Mouse (Mus musculus) CH12.LX (cell line): Measurements from ENCODE around the gene Fzd10. TPM values are rescaled to one million over a fixed set of nuclear protein-coding genes. Genes with fewer than 3 reads are reported as not detected.

Experiments
- DNase-seq: peaks from one replicate; pipeline ENCODE4 v3.0.0-alpha.2; 2013; ENCODE audit errors: extremely low read depth
- H3K27ac ChIP-seq: 2 replicates; pipeline ENCODE4 v1.5.1; 2012; ENCODE audit warnings: low read depth, mild to moderate bottlenecking, control low read depth, moderate library complexity; ENCODE audit not compliant: insufficient read depth
- H3K27me3 ChIP-seq: replicated peaks from 2 replicates; pipeline ENCODE3; 2012; ENCODE audit warnings: inconsistent platforms
- H3K36me3 ChIP-seq, 2 experiments: replicated peaks in 1 of 2; 2 replicates each; pipeline versions ENCODE3 to v1.6.1; 2012; ENCODE audit warnings: inconsistent platforms in 1 of 2, low read length in 1 of 2, mild to moderate bottlenecking in 1 of 2, mixed read lengths in 1 of 2, moderate library complexity in 1 of 2; ENCODE audit not compliant: control insufficient read depth in 1 of 2, insufficient read depth in 1 of 2
- H3K4me1 ChIP-seq, 2 experiments: 2 replicates each; pipeline ENCODE4 v1.6.1; 2012; ENCODE audit warnings: inconsistent platforms in 1 of 2, moderate library complexity in 1 of 2; ENCODE audit not compliant: insufficient read depth in 2 of 2, control insufficient read depth in 1 of 2
- H3K4me2 ChIP-seq: 2 replicates; pipeline ENCODE4 v1.6.1; 2012; ENCODE audit warnings: low read depth, mild to moderate bottlenecking, control low read depth; ENCODE audit not compliant: poor library complexity, insufficient read depth, severe bottlenecking
- H3K4me3 ChIP-seq, 3 experiments: fragments of 150-350 bp in 1 of 3; sonication (generic) in 1 of 3; replicated peaks in 1 of 3; 2 replicates each; pipeline versions ENCODE3 to v1.5.1; 2011 to 2012; ENCODE audit warnings: low read depth in 2 of 3, low read length in 2 of 3, mild to moderate bottlenecking in 2 of 3, moderate library complexity in 2 of 3, control low read depth in 1 of 3, improper control_type of control experiment in 1 of 3, inconsistent platforms in 1 of 3, mixed read lengths in 1 of 3; ENCODE audit not compliant: poor library complexity in 1 of 3
- H3K79me2 ChIP-seq: replicated peaks from 2 replicates; pipeline ENCODE4 v1.6.1; 2012; ENCODE audit warnings: mild to moderate bottlenecking, moderate library complexity; ENCODE audit not compliant: control insufficient read depth, poor library complexity, insufficient read depth, severe bottlenecking; ENCODE audit errors: extremely low read depth
- H3K9ac ChIP-seq: 2 replicates; pipeline ENCODE4 v1.6.1; 2012; ENCODE audit warnings: low read depth, mild to moderate bottlenecking, control low read depth, moderate library complexity; ENCODE audit not compliant: insufficient read depth
- H3K9me3 ChIP-seq: replicated peaks from 2 replicates; pipeline ENCODE3; 2012; ENCODE audit warnings: low read length, inconsistent platforms, mixed read lengths
- BHLHE40 ChIP-seq: IDR thresholded peaks from 2 replicates; pipeline ENCODE4 v1.6.1; 2011; ENCODE audit warnings: mild to moderate bottlenecking, low read depth, low read length, improper control_type of control experiment
- CHD2 ChIP-seq: IDR thresholded peaks from 2 replicates; pipeline ENCODE4 v1.6.1; 2011; ENCODE audit warnings: low read length, improper control_type of control experiment
- ETS1 ChIP-seq: conservative IDR thresholded peaks from 2 replicates; pipeline ENCODE4 v1.6.1; 2012; ENCODE audit warnings: low read depth, mild to moderate bottlenecking, inconsistent platforms, low read length, improper control_type of control experiment, moderate library complexity
- GABPA ChIP-seq: IDR thresholded peaks from 2 replicates; pipeline ENCODE4 v1.6.1; 2012; ENCODE audit warnings: low read depth, low read length, improper control_type of control experiment, inconsistent platforms; ENCODE audit not compliant: insufficient replicate concordance
- IRF4 ChIP-seq: IDR thresholded peaks from 2 replicates; pipeline ENCODE4 v1.6.1; 2014; ENCODE audit warnings: low read depth, mild to moderate bottlenecking, inconsistent platforms, low read length, improper control_type of control experiment
- JUN ChIP-seq: IDR thresholded peaks from 2 replicates; pipeline ENCODE4 v1.6.1; 2011; ENCODE audit warnings: low read depth, mild to moderate bottlenecking, low read length, improper control_type of control experiment, moderate library complexity; ENCODE audit not compliant: insufficient read depth
- KAT2A ChIP-seq: IDR thresholded peaks from 2 replicates; pipeline ENCODE4 v1.6.1; 2012; ENCODE audit warnings: low read length, improper control_type of control experiment, inconsistent platforms; ENCODE audit not compliant: insufficient replicate concordance
- MAX ChIP-seq: IDR thresholded peaks from 2 replicates; pipeline ENCODE4 v1.6.1; 2011; ENCODE audit warnings: low read length, improper control_type of control experiment
- MEF2A ChIP-seq: IDR thresholded peaks from 2 replicates; pipeline ENCODE4 v1.6.1; 2014; ENCODE audit warnings: low read depth, mild to moderate bottlenecking, inconsistent platforms, low read length, improper control_type of control experiment, borderline replicate concordance
- MXI1 ChIP-seq: IDR thresholded peaks from 2 replicates; pipeline ENCODE4 v1.6.1; 2011; ENCODE audit warnings: mild to moderate bottlenecking, low read depth, low read length, improper control_type of control experiment
- NRF1 ChIP-seq: IDR thresholded peaks from 2 replicates; pipeline ENCODE4 v1.6.1; 2014; ENCODE audit warnings: low read depth, mild to moderate bottlenecking, inconsistent platforms, low read length, improper control_type of control experiment, moderate library complexity
- POLR2AphosphoS2 ChIP-seq: IDR thresholded peaks from 2 replicates; pipeline ENCODE4 v1.6.1; 2011; ENCODE audit warnings: low read depth, low read length, improper control_type of control experiment
- RAD21 ChIP-seq: IDR thresholded peaks from 2 replicates; pipeline ENCODE4 v1.6.1; 2011; ENCODE audit warnings: low read depth, mild to moderate bottlenecking, low read length, improper control_type of control experiment, moderate library complexity
- SIN3A ChIP-seq: IDR thresholded peaks from 2 replicates; pipeline ENCODE4 v1.6.1; 2012; ENCODE audit warnings: low read length, improper control_type of control experiment, inconsistent platforms
- TCF12 ChIP-seq: IDR thresholded peaks from 2 replicates; pipeline ENCODE4 v1.6.1; 2014; ENCODE audit warnings: low read depth, mild to moderate bottlenecking, inconsistent platforms, low read length, improper control_type of control experiment
- ZC3H11A ChIP-seq: IDR thresholded peaks from 2 replicates; pipeline ENCODE4 v1.6.1; 2012; ENCODE audit warnings: low read depth, mild to moderate bottlenecking, inconsistent platforms, low read length, improper control_type of control experiment
- ZKSCAN1 ChIP-seq: IDR thresholded peaks from 2 replicates; pipeline ENCODE4 v1.6.1; 2012; ENCODE audit warnings: low read depth, inconsistent platforms, low read length, improper control_type of control experiment, borderline replicate concordance
- ZMIZ1 ChIP-seq: IDR thresholded peaks from 2 replicates; pipeline ENCODE4 v1.6.1; 2012; ENCODE audit warnings: low read depth, mild to moderate bottlenecking, inconsistent platforms, low read length, improper control_type of control experiment
- dilution Hi-C: fragments of 300-500 bp; cut with MboI; formaldehyde crosslinking; loops from 2 replicates; pipeline ENCODE4 v1.14.3; 2020; ENCODE audit warnings: low sequenced_read_pairs; ENCODE audit not compliant: extremely low pct_unique_long_range_greater_than_20kb, extremely low pct_ligation_motif_present
- in situ Hi-C: fragments of 300-500 bp; cut with MboI; formaldehyde crosslinking; loops from 3 replicates; pipeline ENCODE4 v1.14.3; 2019; ENCODE audit warnings: low sequenced_read_pairs, low pct_ligation_motif_present, low pct_unique_long_range_greater_than_20kb, mixed read lengths
- polyA plus RNA-seq: library from polyadenylated mRNA; unstranded; fragments of >175 nt; gene quantifications from 2 replicates; pipeline ENCODE4 v1.2.1, GENCODE M21; 2012; ENCODE audit warnings: low read depth; ENCODE audit not compliant: insufficient read length
- total RNA-seq, 2 experiments: library from RNA; depleted of rRNA; stranded (reverse); fragments of 300-350 nt in 1 of 2; fragments of >200 nt in 1 of 2; gene quantifications; 2 replicates each; pipeline ENCODE4 v1.2.3; 2012 to 2014

Gene Fzd10
- total and polyA plus RNA-seq, 3 experiments = not detected

DNA sequence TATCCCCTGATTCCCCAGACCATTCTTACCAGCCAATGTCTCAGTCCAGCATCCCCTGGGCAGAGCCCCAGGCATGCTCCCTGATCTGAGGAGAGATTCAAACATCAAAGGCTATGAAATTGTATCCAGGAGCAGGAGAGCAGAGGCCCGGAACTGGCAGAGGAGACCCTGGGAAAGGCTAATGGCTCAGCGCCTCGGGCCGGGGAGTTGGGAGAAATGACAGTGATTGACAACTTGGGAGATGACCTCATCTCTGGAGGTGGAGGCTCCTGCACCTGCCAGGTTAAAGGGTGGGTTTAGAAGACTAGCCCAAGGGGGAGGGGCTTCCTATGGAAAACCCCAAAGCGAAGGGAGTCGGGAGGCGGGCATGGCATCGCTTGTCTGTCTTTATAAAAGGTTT is 45.1 kb downstream of the Fzd10 start:
- H3K27ac ChIP-seq = no peak overlapping the region
- no peaks in the 10 kb centered on the region for H3K27me3 ChIP-seq
- H3K9me3 ChIP-seq = peaks cover 96% of the 10 kb centered on the region
- no peaks in the 10 kb centered on the region for H3K4me1 ChIP-seq
- H3K4me2 ChIP-seq = no peak overlapping the region
- DNase-seq = no peak
- H3K9ac ChIP-seq = no peak overlapping the region
- dilution Hi-C loops = no loop called here
- no peak overlapping the region for H3K4me3 ChIP-seq
- H3K36me3 ChIP-seq = no peaks in the 10 kb centered on the region
- in situ Hi-C loops = no loop called here
- TF ChIP-seq KAT2A (no peak), POLR2AphosphoS2 (no peak), RAD21 (no peak), NRF1 (no peak), TCF12 (no peak), MAX (no peak)
- no peaks in the 10 kb centered on the region for H3K79me2 ChIP-seq

DNA sequence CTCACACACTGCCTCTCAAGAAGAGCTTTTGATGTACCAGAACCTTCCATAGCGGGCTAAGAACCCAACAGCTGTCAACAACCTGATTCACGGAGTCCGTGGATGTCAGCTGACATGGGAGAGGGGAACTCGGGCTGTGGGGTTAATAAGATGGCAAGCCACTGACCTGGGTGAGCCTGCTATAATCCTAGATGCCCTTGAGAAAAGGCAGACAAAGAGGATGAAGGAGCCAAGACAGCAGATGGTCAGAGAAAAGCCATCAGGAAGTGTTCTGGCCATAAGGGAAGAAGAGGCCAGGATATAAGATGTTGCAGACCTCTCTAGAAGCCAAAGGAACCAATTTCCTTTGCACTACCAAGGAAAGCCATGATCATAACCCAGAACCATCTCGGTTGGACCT is 45.6 kb downstream of the Fzd10 start:
- Histone ChIP-seq H3K27me3 (no peaks in the 10 kb centered on the region), H3K9ac (no peak overlapping the region), H3K27ac (no peak overlapping the region), H3K4me3 (no peak overlapping the region), H3K4me2 (no peak overlapping the region), H3K4me1 (no peaks in the 10 kb centered on the region)
- dilution Hi-C loops = no loop called here
- no peak for TF ChIP-seq MXI1
- TF ChIP-seq ZC3H11A = no peak
- TF ChIP-seq BHLHE40 = no peak
- TF ChIP-seq ETS1 = no peak
- TF ChIP-seq JUN = no peak
- no peak for TF ChIP-seq ZKSCAN1
- no peak for TF ChIP-seq SIN3A
- TF ChIP-seq CHD2 = no peak
- TF ChIP-seq TCF12 = no peak
- TF ChIP-seq GABPA = no peak
- TF ChIP-seq ZMIZ1 = no peak
- no peak for TF ChIP-seq IRF4
- TF ChIP-seq MEF2A = no peak
- TF ChIP-seq, all 38 proteins: peak for 0
- Histone ChIP-seq H3K36me3 (no peaks in the 10 kb centered on the region), H3K9me3 (peaks cover 96% of the 10 kb centered on the region), H3K79me2 (no peaks in the 10 kb centered on the region)
- in situ Hi-C loops = no loop called here
- no peak for DNase-seq
